Mouse (Mus musculus) forebrain, embryonic 14.5 days (tissue): ENCODE measurements at regions not wholly inside any gene's neighbourhood (a gene's known extent, or its start where the extent isn't known, plus 50 kb on each side); places are given as distances from the start of the nearest gene placed in this dataset.

Experiments
- ATAC-seq: fragments of 200-750 bp; cut with Nextera tagmentation; 2 replicates; pipeline ENCODE4 v1.8.0; 2017; ENCODE audit warnings: mild to moderate bottlenecking, moderate library complexity
- DNase-seq: peaks from one replicate; pipeline ENCODE4 v3.0.0-alpha.2; 2015; ENCODE audit warnings: low spot score
- H3K27ac ChIP-seq: fragments of 300-500 bp; sonication (generic); 2 replicates; pipeline ENCODE4 v1.5.1; 2014; ENCODE audit warnings: low read depth, mild to moderate bottlenecking, control low read depth, low read length, moderate library complexity
- H3K27me3 ChIP-seq: fragments of 300-500 bp; sonication (generic); replicated peaks from 2 replicates; pipeline ENCODE4 v1.6.1; 2014; ENCODE audit warnings: low read length, control low read depth, mixed read lengths; ENCODE audit not compliant: control insufficient read depth, insufficient read depth
- H3K36me3 ChIP-seq: fragments of 300-500 bp; sonication (generic); 2 replicates; pipeline ENCODE4 v1.6.1; 2014; ENCODE audit warnings: low read length, control low read depth; ENCODE audit not compliant: control insufficient read depth, insufficient read depth
- H3K4me1 ChIP-seq: fragments of 300-500 bp; sonication (generic); 2 replicates; pipeline ENCODE4 v1.6.1; 2014; ENCODE audit warnings: antibody characterized with exemption, low read length, control low read depth; ENCODE audit not compliant: control insufficient read depth, insufficient read depth
- H3K4me2 ChIP-seq: fragments of 300-500 bp; sonication (generic); 2 replicates; pipeline ENCODE4 v1.6.1; 2014; ENCODE audit warnings: mild to moderate bottlenecking, control low read depth, low read length
- H3K4me3 ChIP-seq: fragments of 300-500 bp; sonication (generic); 2 replicates; pipeline ENCODE4 v1.5.1; 2014; ENCODE audit warnings: low read depth, low read length, control low read depth
- H3K9ac ChIP-seq: fragments of 300-500 bp; sonication (generic); 2 replicates; pipeline ENCODE4 v1.6.1; 2014; ENCODE audit warnings: mild to moderate bottlenecking, low read length, control low read depth, moderate library complexity
- H3K9me3 ChIP-seq: fragments of 300-500 bp; sonication (generic); replicated peaks from 2 replicates; pipeline ENCODE4 v1.6.1; 2016; ENCODE audit warnings: low read length, control low read depth, mixed read lengths; ENCODE audit not compliant: control insufficient read depth
- WGBS: fragments of 180-500 bp; shearing (Covaris S2); extraction: QIAGEN DNeasy Blood & Tissue Kit; methylation state at CpG from one replicate; pipeline ENCODE4 v1.1.7; 2014; 5-methylcytosine and 5-hydroxymethylcytosine counted together

- no peak overlapping the region for H3K27ac ChIP-seq
- no peaks in the 10 kb centered on the region for H3K4me1 ChIP-seq
- H3K27me3 ChIP-seq, result no peaks in the 10 kb centered on the region
- no peak overlapping the region for H3K4me2 ChIP-seq
- 80% methylated on average over 4 of the region's 4 CpGs for WGBS
- DNase-seq (no peak), ATAC-seq (no peak)
- no peak overlapping the region for H3K9ac ChIP-seq
- H3K4me3 ChIP-seq, result no peak overlapping the region
- no peaks in the 10 kb centered on the region for H3K9me3 ChIP-seq
- H3K36me3 ChIP-seq, result no peaks in the 10 kb centered on the region
Measured at GRCm38 (mm10) chr1:137802119-137802518, 373.4 kb downstream of the Ptprc start.

DNA sequence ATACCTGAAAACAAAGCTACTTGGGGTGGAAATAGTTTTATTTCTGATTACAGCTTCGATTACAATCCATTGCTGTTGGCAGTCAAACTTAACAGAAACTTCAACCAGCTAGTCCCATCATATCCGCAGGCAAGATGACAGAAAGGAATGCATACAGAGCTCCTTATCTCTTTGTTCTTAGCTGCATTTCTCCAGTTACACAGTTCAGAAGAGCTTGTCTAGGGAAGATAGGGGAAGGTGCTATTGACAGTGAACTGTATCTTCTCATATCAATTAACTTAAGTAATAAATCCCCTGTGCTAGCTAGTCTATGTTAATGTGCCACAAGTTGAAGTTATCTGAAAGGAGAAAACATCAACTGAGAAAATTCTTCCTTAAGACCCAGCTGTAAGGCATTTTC lies 374.8 kb downstream of the Ptprc start:
- 83% methylated on average over 2 of the region's 2 CpGs for WGBS
- Histone ChIP-seq H3K4me3 (no peak overlapping the region), H3K27me3 (no peaks in the 10 kb centered on the region), H3K4me1 (no peaks in the 10 kb centered on the region), H3K4me2 (no peak overlapping the region), H3K27ac (no peak overlapping the region), H3K9me3 (no peaks in the 10 kb centered on the region), H3K36me3 (no peaks in the 10 kb centered on the region), H3K9ac (no peak overlapping the region)
- ATAC-seq (no peak), DNase-seq (no peak)

DNA sequence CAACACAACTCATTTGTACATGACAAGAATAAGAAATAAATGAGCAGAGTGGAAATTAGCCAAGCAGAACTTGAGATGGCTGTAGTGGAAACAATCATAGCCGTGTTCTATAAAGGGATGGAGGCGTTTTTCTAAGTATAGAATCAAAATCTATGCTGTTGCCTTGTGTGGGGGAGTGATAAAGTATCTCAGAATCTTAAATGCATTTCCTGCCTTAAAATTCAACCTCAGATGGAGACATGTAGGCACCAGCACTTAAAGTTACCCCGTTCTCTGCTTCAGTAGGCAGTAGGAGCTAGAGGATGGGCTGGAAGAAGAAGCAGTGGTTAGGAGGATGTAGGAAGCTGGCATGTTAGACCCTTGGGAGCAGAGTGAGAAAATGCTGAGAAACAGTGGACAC lies 386.7 kb downstream of the Ptprc start:
- no peak for DNase-seq
- Histone ChIP-seq H3K36me3 (no peaks in the 10 kb centered on the region), H3K4me3 (no peak overlapping the region), H3K27ac (no peak overlapping the region), H3K27me3 (no peaks in the 10 kb centered on the region), H3K4me1 (peaks cover 4% of the 10 kb centered on the region; the same call in 1 of the 2 replicates), H3K9ac (no peak overlapping the region), H3K4me2 (no peak overlapping the region), H3K9me3 (no peaks in the 10 kb centered on the region)
- ATAC-seq, result no peak
- WGBS, result 82% methylated on average over 3 of the region's 3 CpGs

GRCm38 (mm10) chr1:137786653-137787052 lies 388.9 kb downstream of the Ptprc start:
- H3K9ac ChIP-seq, result no peak overlapping the region
- DNase-seq, result peak; percentile 11
- no peak overlapping the region for H3K27ac ChIP-seq
- ATAC-seq, result no peak
- peaks cover 4% of the 10 kb centered on the region; the same call in 1 of the 2 replicates for H3K4me1 ChIP-seq
- no peak overlapping the region for H3K4me3 ChIP-seq
- H3K4me2 ChIP-seq, result no peak overlapping the region
- no peaks in the 10 kb centered on the region for H3K9me3 ChIP-seq
- no peaks in the 10 kb centered on the region for H3K36me3 ChIP-seq
- H3K27me3 ChIP-seq, result no peaks in the 10 kb centered on the region

GRCm38 (mm10) chr1:137774586-137774985 lies 400.9 kb downstream of the Ptprc start:
- Histone ChIP-seq H3K27ac (no peak overlapping the region), H3K36me3 (no peaks in the 10 kb centered on the region), H3K9me3 (no peaks in the 10 kb centered on the region), H3K27me3 (no peaks in the 10 kb centered on the region), H3K4me3 (no peak overlapping the region), H3K9ac (no peak overlapping the region), H3K4me2 (no peak overlapping the region), H3K4me1 (no peaks in the 10 kb centered on the region)
- ATAC-seq, result no peak
- DNase-seq, result no peak

GRCm38 (mm10) chr1:137760797-137761196 lies 414.7 kb downstream of the Ptprc start:
- Histone ChIP-seq H3K36me3 (no peaks in the 10 kb centered on the region), H3K27me3 (no peaks in the 10 kb centered on the region), H3K9ac (no peak overlapping the region), H3K4me1 (no peaks in the 10 kb centered on the region), H3K27ac (no peak overlapping the region), H3K4me3 (no peak overlapping the region), H3K9me3 (no peaks in the 10 kb centered on the region), H3K4me2 (no peak overlapping the region)
- ATAC-seq (no peak), DNase-seq (no peak)
- WGBS, result 93% methylated on average over 4 of the region's 4 CpGs

GRCm38 (mm10) chr1:137751446-137751961 lies 424.0 kb downstream of the Ptprc start:
- H3K4me3 ChIP-seq, result no peak overlapping the region
- no peak for ATAC-seq
- H3K9me3 ChIP-seq, result no peaks in the 10 kb centered on the region
- H3K36me3 ChIP-seq, result no peaks in the 10 kb centered on the region
- no peak for DNase-seq
- H3K4me1 ChIP-seq, result no peaks in the 10 kb centered on the region
- WGBS, result 80% methylated on average over 7 of the region's 7 CpGs
- no peak overlapping the region for H3K4me2 ChIP-seq
- no peaks in the 10 kb centered on the region for H3K27me3 ChIP-seq
- H3K9ac ChIP-seq, result no peak overlapping the region
- H3K27ac ChIP-seq, result no peak overlapping the region

DNA sequence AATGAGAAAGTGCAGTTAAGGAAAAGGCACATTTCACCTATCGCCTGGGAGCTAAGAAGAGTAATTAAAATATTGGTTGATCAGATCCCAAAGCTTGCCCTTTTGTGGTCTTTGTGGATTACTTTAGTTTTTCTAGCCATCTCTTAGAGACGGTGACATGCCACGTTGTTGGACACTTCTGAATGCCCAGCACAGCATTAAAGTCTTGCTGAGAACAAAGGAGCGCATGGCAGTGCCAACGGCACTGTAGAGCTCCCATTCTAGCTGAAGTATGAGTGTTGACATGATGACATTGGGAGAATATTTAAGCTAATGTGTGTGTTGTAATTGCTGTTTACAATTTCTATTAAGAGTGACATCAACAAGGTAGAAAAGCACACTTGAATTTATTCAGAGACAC lies 424.6 kb downstream of the Ptprc start:
- peak; percentile 43 for DNase-seq
- WGBS, result 40% methylated on average over 5 of the region's 5 CpGs

DNA sequence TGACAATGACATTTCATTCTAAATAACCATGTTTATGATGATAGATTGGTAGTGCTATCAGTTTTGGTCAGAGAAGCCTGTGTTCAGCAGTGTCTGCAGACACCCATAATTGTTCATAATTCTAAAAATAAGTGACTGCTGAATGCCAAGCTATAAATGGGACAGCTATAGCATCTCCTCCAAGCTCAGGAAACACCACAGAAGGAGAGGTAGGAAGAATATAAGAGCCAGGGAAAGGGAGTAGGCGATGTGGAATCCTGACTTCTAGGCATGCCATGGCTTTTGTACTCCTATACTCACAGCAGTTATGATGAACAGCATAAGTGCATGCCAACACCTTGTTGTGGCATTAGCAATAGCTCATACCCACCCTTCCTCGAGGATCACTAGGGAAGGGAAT lies 429.4 kb downstream of the Ptprc start:
- no peak overlapping the region for H3K4me2 ChIP-seq
- ATAC-seq (no peak), DNase-seq (no peak)
- H3K27ac ChIP-seq, result no peak overlapping the region
- 80% methylated on average over 2 of the region's 2 CpGs for WGBS
- H3K27me3 ChIP-seq, result no peaks in the 10 kb centered on the region
- H3K36me3 ChIP-seq, result no peaks in the 10 kb centered on the region
- H3K9me3 ChIP-seq, result no peaks in the 10 kb centered on the region
- no peak overlapping the region for H3K9ac ChIP-seq
- H3K4me3 ChIP-seq, result no peak overlapping the region
- no peaks in the 10 kb centered on the region for H3K4me1 ChIP-seq

More for the DNA sequence above, 424.6 kb downstream of the Ptprc start:
- H3K9me3 ChIP-seq, result no peaks in the 10 kb centered on the region
- H3K4me1 ChIP-seq, result no peaks in the 10 kb centered on the region
- no peak overlapping the region for H3K4me3 ChIP-seq
- H3K27me3 ChIP-seq, result no peaks in the 10 kb centered on the region
- no peak overlapping the region for H3K4me2 ChIP-seq
- no peak overlapping the region for H3K9ac ChIP-seq
- H3K27ac ChIP-seq, result no peak overlapping the region
- ATAC-seq, result peak; percentile 70
- no peaks in the 10 kb centered on the region for H3K36me3 ChIP-seq
